Mouse (Mus musculus) testis, adult 2 months (tissue): Measurements from ENCODE around the gene Tgfbr1. TPM values are rescaled to one million over a fixed set of nuclear protein-coding genes. Genes with fewer than 3 reads are reported as not detected.

Source experiments
- H3K27ac ChIP-seq: fragments of 200-500 bp; 2 replicates; pipeline ENCODE4 v1.5.1; 2012; ENCODE audit warnings: low read depth, low read length; ENCODE audit not compliant: control insufficient read depth, insufficient read depth
- H3K27me3 ChIP-seq: fragments of 200-500 bp; 2 replicates; pipeline ENCODE4 v1.6.1; 2012; ENCODE audit warnings: mild to moderate bottlenecking, low read length, moderate library complexity; ENCODE audit not compliant: control insufficient read depth, insufficient read depth
- H3K36me3 ChIP-seq: fragments of 200-500 bp; 2 replicates; pipeline ENCODE4 v1.6.1; 2012; ENCODE audit warnings: mild to moderate bottlenecking, low read length; ENCODE audit not compliant: control insufficient read depth, insufficient read depth
- H3K4me1 ChIP-seq: fragments of 200-500 bp; 2 replicates; pipeline ENCODE4 v1.6.1; 2012; ENCODE audit warnings: low read length; ENCODE audit not compliant: control insufficient read depth, insufficient read depth
- H3K4me3 ChIP-seq: fragments of 200-500 bp; 2 replicates; pipeline ENCODE4 v1.5.1; 2012; ENCODE audit warnings: low read depth, mild to moderate bottlenecking, low read length, moderate library complexity, mixed read lengths; ENCODE audit not compliant: control insufficient read depth
- CTCF ChIP-seq: fragments of 200-500 bp; IDR thresholded peaks from 2 replicates; pipeline ENCODE4 v1.5.1; 2012; ENCODE audit warnings: low read depth, mild to moderate bottlenecking, inconsistent platforms, low read length, moderate library complexity; ENCODE audit not compliant: control insufficient read depth, insufficient read depth, insufficient replicate concordance
- POLR2A ChIP-seq: fragments of 200-500 bp; IDR thresholded peaks from 2 replicates; pipeline ENCODE4 v1.6.1; 2012; ENCODE audit warnings: low read depth, mild to moderate bottlenecking, inconsistent platforms, low read length, moderate library complexity; ENCODE audit not compliant: control insufficient read depth
- polyA plus RNA-seq: library from polyadenylated mRNA; depleted of rRNA; stranded (reverse); fragments of >200 nt; gene quantifications from 2 replicates; pipeline ENCODE4 v1.2.3, GENCODE M21; 2012

The Tgfbr1 gene
- polyA plus RNA-seq, 1 experiment: 17.2 TPM

DNA sequence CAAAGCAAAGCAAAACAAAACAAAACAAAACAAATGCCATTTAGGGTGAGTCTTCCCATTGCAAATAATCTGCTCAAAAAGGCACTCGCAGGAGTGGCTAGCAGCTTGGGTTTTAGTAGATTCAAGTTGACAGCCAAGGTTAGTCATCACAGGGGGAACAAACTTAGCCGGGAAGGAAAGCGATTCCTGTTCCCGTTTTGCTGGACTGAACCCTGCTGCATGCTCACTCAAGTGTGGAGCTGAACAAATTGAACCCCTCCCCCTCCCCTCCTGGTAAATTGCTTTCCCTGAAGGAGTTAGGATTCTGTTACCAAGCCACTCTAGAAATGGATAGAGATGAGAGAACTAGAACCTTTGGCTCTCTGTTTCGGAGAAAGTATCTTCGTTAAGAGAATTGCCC is 3.3 kb upstream of the Tgfbr1 start:
- Histone ChIP-seq H3K27ac (no peak overlapping the region), H3K36me3 (no peaks in the 10 kb centered on the region), H3K4me3 (no peak overlapping the region), H3K4me1 (peaks cover 5% of the 10 kb centered on the region), H3K27me3 (no peaks in the 10 kb centered on the region)
- TF ChIP-seq CTCF (no peak), POLR2A (no peak)

DNA sequence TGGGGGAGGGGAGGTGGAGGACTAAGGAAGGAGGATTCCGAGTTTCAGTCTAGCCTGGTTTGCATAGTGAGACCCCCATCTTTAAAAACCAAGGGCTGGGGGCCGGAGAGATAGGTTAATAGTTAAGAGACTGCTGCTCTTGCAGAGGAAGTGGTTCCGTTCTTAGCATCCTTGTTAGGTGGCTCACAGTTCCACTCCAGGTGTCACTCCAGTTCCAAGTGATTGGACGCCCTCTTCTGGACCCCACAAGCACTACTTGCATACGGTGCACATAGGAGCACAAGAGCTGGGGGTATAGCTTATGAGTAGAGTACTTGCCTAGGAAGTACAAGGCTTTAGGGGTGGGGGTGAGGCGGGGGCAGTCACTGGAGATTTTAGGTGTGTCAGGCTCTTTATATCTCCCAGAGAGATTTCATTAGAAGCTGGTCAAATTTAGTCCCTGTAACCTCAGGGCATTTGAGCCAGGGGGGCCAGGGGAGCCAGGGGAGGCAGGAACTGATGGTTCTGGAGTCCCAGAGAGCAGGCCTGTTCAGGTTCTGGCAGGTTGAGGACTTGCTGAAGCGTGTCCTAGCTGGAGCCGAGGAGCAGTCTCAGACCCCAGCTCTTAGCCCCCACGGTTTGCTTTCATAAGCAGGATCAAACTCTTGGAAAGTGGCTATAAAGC is 1.5 kb upstream of the Tgfbr1 start:
- Histone ChIP-seq H3K4me1 (peaks cover 5% of the 10 kb centered on the region), H3K36me3 (no peaks in the 10 kb centered on the region), H3K27me3 (no peaks in the 10 kb centered on the region), H3K4me3 (peak overlapping the region; percentile 73; the same call in 1 of the 2 replicates), H3K27ac (peak overlapping the region; percentile 55; the same call in 1 of the 2 replicates)
- TF ChIP-seq CTCF (peak; percentile 39; the same call in 1 of the 2 replicates), POLR2A (no peak)

DNA sequence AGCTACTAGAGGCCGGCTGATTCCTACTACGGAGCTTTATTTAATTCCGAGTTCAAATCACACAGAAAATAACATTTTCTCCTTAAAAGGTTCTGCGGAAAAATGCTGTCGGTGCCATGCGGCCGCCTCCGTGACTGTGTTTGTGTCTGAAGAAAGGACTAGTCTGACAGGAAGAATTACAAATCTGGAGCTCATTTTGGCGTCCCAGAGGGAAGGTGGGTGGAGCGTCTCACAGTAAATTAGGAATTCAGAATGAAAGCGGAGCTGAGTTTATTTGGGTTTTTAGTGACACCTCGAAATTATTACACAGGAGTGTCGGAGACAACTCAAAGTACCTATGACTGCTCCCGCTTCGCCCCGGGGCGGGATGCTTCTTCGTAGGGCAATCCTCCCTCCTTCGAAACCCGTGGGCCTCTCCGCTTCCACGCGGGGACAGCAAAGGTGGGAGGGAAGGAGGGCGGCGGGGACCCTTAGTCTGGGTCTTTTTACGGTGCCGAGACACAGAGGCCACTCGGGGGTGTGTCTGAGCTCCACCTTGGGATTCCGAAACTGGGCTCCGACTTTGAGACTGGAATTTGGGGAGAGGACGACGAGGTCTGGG is 861 bp upstream of the Tgfbr1 start:
- TF ChIP-seq POLR2A (no peak), CTCF (no peak)
- Histone ChIP-seq H3K27me3 (no peaks in the 10 kb centered on the region), H3K36me3 (no peaks in the 10 kb centered on the region), H3K27ac (peak overlapping the region; percentile 55; the same call in 1 of the 2 replicates), H3K4me3 (peak overlapping the region; percentile 73), H3K4me1 (peaks cover 5% of the 10 kb centered on the region)

DNA sequence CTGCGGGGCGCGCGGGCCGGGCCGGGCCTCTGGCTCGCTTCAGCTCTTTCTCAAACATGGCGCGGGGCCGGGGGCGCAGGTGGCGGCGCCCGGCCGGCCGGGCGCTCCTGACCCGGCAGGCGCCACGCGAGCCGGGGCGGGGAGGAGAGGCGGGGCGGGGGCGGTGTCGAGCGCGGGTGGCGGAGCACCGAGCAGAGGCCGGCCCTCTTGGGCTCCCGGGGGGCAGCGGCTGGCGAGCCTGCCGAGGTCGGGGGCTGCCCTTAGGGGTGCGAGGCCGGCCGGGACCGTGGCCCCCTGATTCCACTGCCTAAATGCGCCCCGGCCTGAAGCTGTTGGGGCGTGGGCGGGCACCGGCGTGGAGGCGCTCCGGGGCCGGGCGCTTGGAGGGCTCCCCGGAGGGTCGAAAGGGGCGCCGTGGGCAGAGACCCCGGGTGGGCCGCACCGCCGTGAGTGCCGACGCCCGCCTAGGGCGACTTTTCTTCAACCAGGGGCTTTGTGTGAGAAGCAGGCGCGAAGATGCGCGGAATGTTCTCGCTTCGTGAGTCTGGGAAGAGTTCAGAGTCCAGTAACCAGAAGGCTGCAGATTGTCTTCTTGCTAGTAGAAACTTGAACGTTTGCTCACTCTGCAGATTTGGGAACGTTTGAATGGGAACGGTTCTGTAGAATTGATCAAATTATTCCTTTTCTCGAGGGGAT is 542 bp downstream of the Tgfbr1 start:
- peak overlapping the region; percentile 97 for H3K4me3 ChIP-seq
- H3K36me3 ChIP-seq: no peaks in the 10 kb centered on the region
- TF ChIP-seq CTCF (no peak), POLR2A (no peak)
- peaks cover 5% of the 10 kb centered on the region for H3K4me1 ChIP-seq
- peak overlapping the region; percentile 92 for H3K27ac ChIP-seq
- H3K27me3 ChIP-seq: no peaks in the 10 kb centered on the region

DNA sequence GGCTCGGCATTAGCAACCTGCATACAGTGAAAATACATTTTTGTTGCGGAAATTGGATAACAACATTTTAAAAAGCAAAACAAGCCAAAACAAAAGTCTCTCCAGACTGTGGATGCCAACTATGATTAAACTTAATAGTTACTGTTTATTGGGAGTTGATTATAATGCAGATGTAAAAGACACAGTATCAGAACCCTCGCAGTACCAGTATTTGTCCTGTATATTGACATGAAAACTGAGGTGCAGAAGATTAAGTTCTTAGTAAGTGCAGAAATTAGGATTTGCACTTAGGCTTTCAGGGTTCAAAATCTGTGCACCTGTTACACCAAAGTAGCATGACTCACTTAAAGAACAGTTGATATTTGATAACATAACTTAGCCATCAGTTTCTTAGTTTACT is 1.3 kb downstream of the Tgfbr1 start:
- no peak overlapping the region for H3K4me3 ChIP-seq

DNA sequence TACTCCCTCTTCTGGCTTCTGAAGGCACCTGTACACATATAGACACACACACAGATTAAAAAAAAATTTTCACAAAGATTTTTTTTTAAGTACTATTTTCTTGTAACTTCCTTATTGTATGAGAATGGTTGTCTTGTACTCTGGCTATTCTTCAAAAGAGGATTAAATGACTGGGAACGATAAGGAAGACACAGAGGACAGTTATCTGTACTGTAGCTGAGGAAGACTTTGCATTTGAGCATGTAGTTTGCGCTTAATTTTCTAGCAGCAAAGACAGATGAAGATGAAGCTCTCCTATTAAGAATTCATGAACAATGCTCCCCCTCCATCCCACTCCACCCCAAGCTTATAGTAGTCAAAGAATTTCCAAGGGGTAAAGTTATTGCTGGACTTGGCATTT is 9.6 kb downstream of the Tgfbr1 start:
- no peak overlapping the region for H3K4me3 ChIP-seq
- H3K4me1 ChIP-seq: no peaks in the 10 kb centered on the region
- no peak overlapping the region for H3K27ac ChIP-seq
- TF ChIP-seq POLR2A (no peak), CTCF (no peak)
- H3K36me3 ChIP-seq: no peaks in the 10 kb centered on the region
- no peaks in the 10 kb centered on the region for H3K27me3 ChIP-seq

More for the DNA sequence above, 1.3 kb downstream of the Tgfbr1 start:
- Histone ChIP-seq H3K27ac (no peak overlapping the region), H3K4me1 (peaks cover 5% of the 10 kb centered on the region), H3K36me3 (no peaks in the 10 kb centered on the region), H3K27me3 (no peaks in the 10 kb centered on the region)
- TF ChIP-seq POLR2A: no peak
- no peak for TF ChIP-seq CTCF

DNA sequence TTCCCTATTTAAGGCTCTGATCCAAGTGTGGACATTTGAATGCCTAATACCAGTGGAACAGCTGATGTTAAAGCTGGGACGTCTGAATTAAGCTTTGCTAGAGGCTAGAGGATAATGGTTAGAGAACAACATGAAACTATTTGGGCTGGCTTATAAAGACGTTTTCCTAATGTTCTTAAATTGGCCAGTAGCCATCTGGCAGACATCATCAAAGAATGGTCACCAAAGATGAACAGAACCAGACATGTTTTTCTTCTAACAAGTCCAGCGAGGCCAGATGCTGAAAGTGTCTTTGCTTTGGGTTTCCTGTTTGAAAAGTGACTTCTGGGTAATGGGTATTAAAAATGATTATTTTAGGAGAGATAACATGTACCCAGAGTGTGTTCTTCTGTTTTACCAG is 10.1 kb downstream of the Tgfbr1 start:
- TF ChIP-seq CTCF: no peak
- TF ChIP-seq POLR2A: no peak
- no peaks in the 10 kb centered on the region for H3K4me1 ChIP-seq
- H3K4me3 ChIP-seq: no peak overlapping the region
- H3K27ac ChIP-seq: no peak overlapping the region
- no peaks in the 10 kb centered on the region for H3K36me3 ChIP-seq
- H3K27me3 ChIP-seq: no peaks in the 10 kb centered on the region
